Mouse (Mus musculus): ENCODE results near the gene Tctex1d4.

GRCm38 (mm10) chr4:117156372-117156771, 29.8 kb downstream of the Tctex1d4 start:
- TF ChIP-seq CTCF (IDR thresholded peaks at IDR 0.05; ENCODE audit: low read depth, low read length): no peak
- TF ChIP-seq POLR2A (IDR thresholded peaks at IDR 0.05; ENCODE audit: extremely low read depth, insufficient read depth, low read length): no peak
